Mouse (Mus musculus): ENCODE results near the gene Prdm2. TPM values are rescaled to one million over a fixed set of nuclear protein-coding genes. Genes with fewer than 3 reads are reported as not detected.

Gene Prdm2
- polyA plus RNA-seq (2014; fragmentation: Nextera tagmentation; extraction: Ambion mirVana): 16.5 and 20.7 TPM in 2 replicates

DNA sequence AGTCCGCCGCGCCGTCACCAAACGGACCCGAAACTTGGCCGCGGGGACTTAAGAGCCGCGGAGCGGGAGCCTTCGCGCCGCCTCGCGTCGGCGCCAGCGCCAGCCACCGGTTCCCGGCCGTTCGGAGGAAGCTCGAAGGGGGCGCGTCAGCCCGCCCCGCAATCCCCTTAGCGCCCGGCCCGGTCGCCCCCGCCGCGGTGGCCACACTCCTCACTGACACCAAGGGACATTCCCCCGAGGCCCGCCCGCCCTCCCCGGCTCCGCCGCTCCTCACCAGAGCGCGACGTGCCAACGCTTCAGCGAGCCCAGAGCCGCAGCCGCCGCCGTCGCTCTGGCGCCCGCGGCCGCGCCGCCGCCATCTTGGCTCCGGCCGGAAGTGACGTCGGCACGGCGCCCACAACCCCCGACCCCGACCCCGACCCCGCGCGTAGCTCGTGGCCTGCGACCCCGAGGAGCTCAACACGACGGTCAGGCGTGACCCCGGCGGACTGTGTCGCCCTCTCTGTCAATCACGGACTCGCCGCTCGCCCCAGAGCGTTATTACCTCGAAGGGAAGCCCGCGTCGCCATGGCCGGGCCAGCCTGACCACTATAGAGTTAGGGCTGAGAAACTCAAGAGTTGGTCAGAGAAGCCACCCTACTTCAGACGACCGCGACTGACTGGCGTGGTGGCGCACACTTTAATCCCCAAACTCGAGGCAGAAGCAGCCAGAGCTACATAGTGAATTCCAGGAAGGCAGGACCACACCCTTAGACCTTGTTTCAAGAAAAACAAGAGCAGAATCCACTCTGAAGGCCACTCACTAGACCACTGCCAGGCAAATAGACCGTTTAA is at the start of gene Prdm2:
Gene Prdm2 (minus strand): TSS at position 655 of the 834 bp plus-strand sequence.
- H3K9ac ChIP-seq (ENCODE audit: low read depth, low read length): peak within 1 kb of the TSS; percentile 94
- peak within 1 kb of the TSS; percentile 90 for H3K27ac ChIP-seq (ENCODE audit: low read depth, low read length)
- H3K9me3 ChIP-seq (ENCODE audit: control insufficient read depth, low read length): no peaks in the 10 kb centered on the region
- DNase-seq (ENCODE audit: low spot score) (peak; percentile 87), ATAC-seq (ENCODE audit: low FRiP score) (peak; percentile 88)
- 2% methylated on average over 85 of the region's 96 CpGs for WGBS
- peak within 1 kb of the TSS; percentile 64 for H3K4me2 ChIP-seq (replicated peaks; ENCODE audit: low read depth, low read length)
- no peaks in the 10 kb centered on the region; the same call in 1 of the 2 replicates for H3K4me1 ChIP-seq (replicated peaks; ENCODE audit: control insufficient read depth, insufficient read depth, low read length)
- H3K27me3 ChIP-seq (ENCODE audit: control insufficient read depth, insufficient read depth, low read length): no peaks in the 10 kb centered on the region
- H3K36me3 ChIP-seq (ENCODE audit: control insufficient read depth, insufficient read depth, low read length): no peaks in the 10 kb centered on the region
- peak within 1 kb of the TSS; percentile 86 for H3K4me3 ChIP-seq (ENCODE audit: low read depth, low read length)

DNA sequence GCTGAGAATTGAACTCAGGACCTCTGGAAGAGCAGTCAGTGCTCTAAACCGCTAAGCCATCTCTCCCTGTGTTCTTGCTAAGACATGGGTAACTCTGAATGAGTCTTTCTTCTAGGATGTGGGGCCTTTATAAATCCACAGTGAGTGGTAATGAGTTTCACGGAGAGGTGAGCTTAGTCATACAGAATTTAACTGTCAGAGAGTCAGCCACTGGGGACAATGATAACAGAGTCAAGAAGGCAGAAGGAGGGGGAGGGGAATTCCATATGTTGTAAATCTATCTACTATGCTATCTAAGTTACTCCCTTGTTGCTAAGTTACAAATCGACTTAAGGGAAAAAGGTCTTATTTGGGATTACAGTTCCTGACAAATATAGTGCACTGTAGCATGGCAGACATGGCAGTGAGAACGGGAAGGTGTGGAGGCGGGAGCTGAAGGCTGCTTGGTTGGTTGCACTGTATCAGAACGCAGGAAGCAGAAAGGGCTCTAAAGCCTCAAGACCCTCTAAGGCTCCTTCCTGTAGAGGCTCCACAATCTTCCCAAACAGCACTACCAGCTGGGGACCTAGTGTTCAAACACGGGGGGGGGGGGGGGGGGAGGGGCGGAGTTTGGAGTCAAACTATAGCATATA is 47.0 kb upstream of the Prdm2 start:
- H3K27ac ChIP-seq (ENCODE audit: low read depth, low read length): no peak overlapping the region
- H3K36me3 ChIP-seq (ENCODE audit: control insufficient read depth, insufficient read depth, low read length): no peaks in the 10 kb centered on the region
- no peak overlapping the region for H3K4me2 ChIP-seq (replicated peaks; ENCODE audit: low read depth, low read length)
- H3K4me1 ChIP-seq (replicated peaks; ENCODE audit: control insufficient read depth, insufficient read depth, low read length): no peaks in the 10 kb centered on the region
- 66% methylated on average over 6 of the region's 8 CpGs for WGBS
- H3K4me3 ChIP-seq (ENCODE audit: low read depth, low read length): no peak overlapping the region
- H3K9me3 ChIP-seq (ENCODE audit: control insufficient read depth, low read length): no peaks in the 10 kb centered on the region
- no peaks in the 10 kb centered on the region for H3K27me3 ChIP-seq (ENCODE audit: control insufficient read depth, insufficient read depth, low read length)
- DNase-seq (ENCODE audit: low spot score) (no peak), ATAC-seq (ENCODE audit: low FRiP score) (peak; percentile 43; the same call in 1 of the 2 replicates)
- H3K9ac ChIP-seq (ENCODE audit: low read depth, low read length): no peak overlapping the region

DNA sequence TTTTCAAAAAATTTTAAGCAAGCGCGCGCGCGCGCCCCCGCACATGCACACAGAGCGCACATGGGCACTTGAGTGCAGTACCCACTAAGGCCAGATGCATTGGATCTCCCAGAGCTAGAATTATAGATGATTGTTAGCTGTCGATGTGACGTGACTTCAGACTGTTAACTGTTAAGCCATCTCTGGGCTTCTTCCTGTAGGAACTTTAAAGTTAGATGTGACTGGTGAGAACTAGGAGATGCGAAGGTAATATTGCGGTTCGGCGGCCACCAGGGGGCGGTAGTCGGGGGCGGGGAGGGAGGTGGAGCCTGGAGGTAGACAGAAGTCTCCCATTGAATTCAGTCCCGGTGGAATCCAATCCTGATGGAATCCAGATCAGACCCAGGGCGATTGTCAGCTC is 45.7 kb upstream of the Prdm2 start:
- Histone ChIP-seq H3K36me3 (ENCODE audit: control insufficient read depth, insufficient read depth, low read length) (no peaks in the 10 kb centered on the region), H3K4me1 (replicated peaks; ENCODE audit: control insufficient read depth, insufficient read depth, low read length) (no peaks in the 10 kb centered on the region), H3K27me3 (ENCODE audit: control insufficient read depth, insufficient read depth, low read length) (no peaks in the 10 kb centered on the region), H3K9ac (ENCODE audit: low read depth, low read length) (no peak overlapping the region), H3K4me3 (ENCODE audit: low read depth, low read length) (no peak overlapping the region), H3K4me2 (replicated peaks; ENCODE audit: low read depth, low read length) (0 out of 2 replicates have a peak overlapping the region, but pooled peaks have one; percentile 3), H3K9me3 (ENCODE audit: control insufficient read depth, low read length) (no peaks in the 10 kb centered on the region), H3K27ac (ENCODE audit: low read depth, low read length) (no peak overlapping the region)
- 40% methylated on average over 19 of the region's 19 CpGs for whole genome bisulfite sequencing
- ATAC-seq (ENCODE audit: low FRiP score) (peak; percentile 34; the same call in 1 of the 2 replicates), DNase-seq (ENCODE audit: low spot score) (peak; percentile 74)

DNA sequence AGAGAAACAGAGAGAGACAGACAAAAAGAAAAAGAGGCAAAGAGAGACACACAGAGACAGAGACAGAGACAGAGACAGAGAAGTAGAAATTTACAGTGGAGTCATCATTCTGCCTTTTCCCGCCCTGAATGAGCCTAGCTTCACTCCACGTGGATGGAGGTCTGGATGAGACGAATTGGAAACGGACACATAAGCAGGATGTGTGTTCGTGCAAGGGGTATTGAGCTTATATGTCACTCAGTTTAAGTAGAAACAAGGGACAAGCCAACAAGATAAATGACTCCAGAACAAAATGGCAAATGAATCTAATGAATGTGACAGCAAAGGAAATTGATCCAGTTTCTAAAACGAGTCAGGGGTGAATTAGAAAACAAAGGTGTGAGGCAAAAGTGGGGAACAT is 45.2 kb upstream of the Prdm2 start:
- Histone ChIP-seq H3K4me2 (replicated peaks; ENCODE audit: low read depth, low read length) (no peak overlapping the region), H3K9ac (ENCODE audit: low read depth, low read length) (no peak overlapping the region), H3K36me3 (ENCODE audit: control insufficient read depth, insufficient read depth, low read length) (no peaks in the 10 kb centered on the region), H3K27me3 (ENCODE audit: control insufficient read depth, insufficient read depth, low read length) (no peaks in the 10 kb centered on the region), H3K4me3 (ENCODE audit: low read depth, low read length) (no peak overlapping the region), H3K9me3 (ENCODE audit: control insufficient read depth, low read length) (no peaks in the 10 kb centered on the region), H3K27ac (ENCODE audit: low read depth, low read length) (no peak overlapping the region), H3K4me1 (replicated peaks; ENCODE audit: control insufficient read depth, insufficient read depth, low read length) (no peaks in the 10 kb centered on the region)
- DNase-seq (ENCODE audit: low spot score): no peak
- no peak for ATAC-seq (ENCODE audit: low FRiP score)
- 44% methylated on average over 6 of the region's 6 CpGs for WGBS

DNA sequence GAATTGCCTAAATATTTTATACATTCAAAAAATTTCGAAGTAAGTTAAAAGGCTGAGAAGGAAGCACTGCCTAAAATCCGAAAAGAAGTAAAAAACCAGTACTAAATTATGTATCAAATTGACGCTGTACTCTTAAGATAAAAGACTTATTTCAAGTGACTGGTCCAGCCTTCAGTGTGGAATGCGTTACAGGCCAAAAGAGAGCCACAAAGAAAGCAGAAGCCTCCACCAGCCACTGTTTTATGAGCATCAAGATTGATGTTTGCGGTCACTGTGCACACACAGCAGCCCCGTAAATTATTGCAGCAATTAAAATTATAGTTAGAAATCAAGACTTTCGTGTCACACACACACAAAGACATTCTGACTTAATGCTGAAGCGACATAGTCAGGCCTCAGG is 42.7 kb upstream of the Prdm2 start:
- WGBS: 88% methylated on average over 8 of the region's 8 CpGs

DNA sequence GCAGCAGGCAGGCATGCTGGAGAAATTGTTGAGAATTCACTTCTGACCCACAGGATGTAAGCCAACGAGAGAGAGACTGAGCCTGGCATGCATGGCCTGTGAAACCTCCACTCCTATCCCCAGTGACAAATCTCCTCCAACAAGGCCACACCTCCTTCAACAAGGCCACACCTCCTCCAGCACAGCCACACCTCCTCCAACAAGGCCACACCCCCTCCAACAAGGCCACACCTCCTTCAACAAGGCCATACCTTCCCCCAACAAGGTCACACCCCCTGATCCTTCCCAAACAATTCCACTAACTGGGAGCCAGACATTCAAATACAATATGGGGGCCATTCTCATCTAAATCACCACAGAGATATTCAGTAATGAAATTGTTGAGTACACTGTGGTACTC is 40.6 kb upstream of the Prdm2 start:
- H3K9ac ChIP-seq (ENCODE audit: low read depth, low read length): no peak overlapping the region
- no peak overlapping the region for H3K27ac ChIP-seq (ENCODE audit: low read depth, low read length)
- ATAC-seq (ENCODE audit: low FRiP score) (no peak), DNase-seq (ENCODE audit: low spot score) (no peak)
- WGBS: 86% methylated on average over 1 of the region's 1 CpGs
- no peak overlapping the region for H3K4me2 ChIP-seq (replicated peaks; ENCODE audit: low read depth, low read length)
- no peaks in the 10 kb centered on the region for H3K4me1 ChIP-seq (replicated peaks; ENCODE audit: control insufficient read depth, insufficient read depth, low read length)
- H3K9me3 ChIP-seq (ENCODE audit: control insufficient read depth, low read length): no peaks in the 10 kb centered on the region
- H3K27me3 ChIP-seq (ENCODE audit: control insufficient read depth, insufficient read depth, low read length): no peaks in the 10 kb centered on the region
- H3K36me3 ChIP-seq (ENCODE audit: control insufficient read depth, insufficient read depth, low read length): no peaks in the 10 kb centered on the region
- no peak overlapping the region for H3K4me3 ChIP-seq (ENCODE audit: low read depth, low read length)

More for the DNA sequence above, 42.7 kb upstream of the Prdm2 start:
- no peaks in the 10 kb centered on the region for H3K36me3 ChIP-seq (ENCODE audit: control insufficient read depth, insufficient read depth, low read length)
- DNase-seq (ENCODE audit: low spot score): no peak
- no peaks in the 10 kb centered on the region for H3K4me1 ChIP-seq (replicated peaks; ENCODE audit: control insufficient read depth, insufficient read depth, low read length)
- no peak overlapping the region for H3K27ac ChIP-seq (ENCODE audit: low read depth, low read length)
- no peaks in the 10 kb centered on the region for H3K9me3 ChIP-seq (ENCODE audit: control insufficient read depth, low read length)
- ATAC-seq (ENCODE audit: low FRiP score): no peak
- no peak overlapping the region for H3K4me3 ChIP-seq (ENCODE audit: low read depth, low read length)
- no peak overlapping the region for H3K4me2 ChIP-seq (replicated peaks; ENCODE audit: low read depth, low read length)
- no peaks in the 10 kb centered on the region for H3K27me3 ChIP-seq (ENCODE audit: control insufficient read depth, insufficient read depth, low read length)
- no peak overlapping the region for H3K9ac ChIP-seq (ENCODE audit: low read depth, low read length)

DNA sequence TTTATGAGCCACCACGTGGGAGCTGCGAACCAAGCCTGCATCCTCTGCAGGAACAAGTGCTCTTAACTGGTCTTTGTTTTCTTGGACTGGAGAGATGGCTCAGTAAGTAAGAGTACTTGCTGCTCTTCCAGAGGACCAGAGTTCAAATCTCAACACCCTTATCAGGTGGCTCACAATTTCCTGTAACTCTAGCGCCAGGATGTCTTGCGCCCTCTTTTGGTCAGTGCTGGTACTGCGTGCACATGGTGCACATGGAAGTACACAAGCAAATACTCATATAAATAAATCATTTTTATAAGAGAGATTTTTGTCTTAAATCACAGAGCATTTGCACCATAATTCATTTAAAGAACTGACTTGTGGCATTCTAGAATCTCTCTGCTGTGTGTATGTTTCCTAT is 35.3 kb upstream of the Prdm2 start:
- H3K27me3 ChIP-seq (ENCODE audit: control insufficient read depth, insufficient read depth, low read length): no peaks in the 10 kb centered on the region
- no peak overlapping the region for H3K9ac ChIP-seq (ENCODE audit: low read depth, low read length)
- H3K4me1 ChIP-seq (replicated peaks; ENCODE audit: control insufficient read depth, insufficient read depth, low read length): no peaks in the 10 kb centered on the region
- no peaks in the 10 kb centered on the region for H3K9me3 ChIP-seq (ENCODE audit: control insufficient read depth, low read length)
- H3K4me2 ChIP-seq (replicated peaks; ENCODE audit: low read depth, low read length): no peak overlapping the region
- H3K27ac ChIP-seq (ENCODE audit: low read depth, low read length): no peak overlapping the region
- no peaks in the 10 kb centered on the region for H3K36me3 ChIP-seq (ENCODE audit: control insufficient read depth, insufficient read depth, low read length)
- no peak for ATAC-seq (ENCODE audit: low FRiP score)
- no peak overlapping the region for H3K4me3 ChIP-seq (ENCODE audit: low read depth, low read length)
- WGBS: 73% methylated on average over 5 of the region's 5 CpGs
- peak; percentile 27 for DNase-seq (ENCODE audit: low spot score)

DNA sequence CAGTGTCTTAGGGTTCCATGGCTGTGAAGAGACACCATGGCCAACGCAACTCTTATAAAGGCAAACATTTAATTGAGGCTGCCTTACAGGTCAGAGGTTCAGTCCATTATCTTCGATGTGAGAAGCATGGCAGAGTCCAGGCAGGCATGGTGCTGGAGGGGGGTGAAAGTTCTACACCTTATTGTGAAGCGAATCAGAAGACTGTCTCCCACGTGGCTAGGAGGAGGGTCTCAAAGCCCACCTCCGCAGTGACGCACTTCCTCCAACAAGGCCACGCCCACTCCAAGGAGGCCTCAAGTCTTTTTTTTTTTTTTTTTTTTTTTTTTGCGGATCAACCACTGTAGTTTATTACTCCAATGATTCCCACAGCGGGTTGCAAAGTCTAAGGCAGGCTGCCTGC is 28.5 kb upstream of the Prdm2 start:
- no peak overlapping the region for H3K9ac ChIP-seq (ENCODE audit: low read depth, low read length)
- 77% methylated on average over 9 of the region's 9 CpGs for WGBS
- no peaks in the 10 kb centered on the region; the same call in 1 of the 2 replicates for H3K4me1 ChIP-seq (replicated peaks; ENCODE audit: control insufficient read depth, insufficient read depth, low read length)
- no peaks in the 10 kb centered on the region for H3K36me3 ChIP-seq (ENCODE audit: control insufficient read depth, insufficient read depth, low read length)
- no peak for DNase-seq (ENCODE audit: low spot score)
- H3K4me3 ChIP-seq (ENCODE audit: low read depth, low read length): no peak overlapping the region
- H3K27me3 ChIP-seq (ENCODE audit: control insufficient read depth, insufficient read depth, low read length): no peaks in the 10 kb centered on the region
- no peak overlapping the region for H3K27ac ChIP-seq (ENCODE audit: low read depth, low read length)
- ATAC-seq (ENCODE audit: low FRiP score): no peak
- H3K9me3 ChIP-seq (ENCODE audit: control insufficient read depth, low read length): no peaks in the 10 kb centered on the region
- no peak overlapping the region for H3K4me2 ChIP-seq (replicated peaks; ENCODE audit: low read depth, low read length)

Data from hindbrain, embryonic 11.5 days (tissue).